Mouse (Mus musculus) thymus, adult 2 months (tissue): Measurements from ENCODE around the gene Timm9.

Experiments
- CTCF ChIP-seq: fragments of 200-500 bp; IDR thresholded peaks from 2 replicates; pipeline ENCODE4 v1.5.1; 2012; ENCODE audit warnings: mild to moderate bottlenecking, control low read depth, low read length, moderate library complexity, borderline replicate concordance; ENCODE audit not compliant: control insufficient read depth, poor library complexity, insufficient read depth; ENCODE audit errors: extremely low read depth
- POLR2A ChIP-seq: fragments of 200-500 bp; IDR thresholded peaks from 2 replicates; pipeline ENCODE4 v1.6.1; 2012; ENCODE audit warnings: mild to moderate bottlenecking, low read length, control low read depth, moderate library complexity; ENCODE audit not compliant: control insufficient read depth, poor library complexity, insufficient read depth; ENCODE audit errors: extremely low read depth

DNA sequence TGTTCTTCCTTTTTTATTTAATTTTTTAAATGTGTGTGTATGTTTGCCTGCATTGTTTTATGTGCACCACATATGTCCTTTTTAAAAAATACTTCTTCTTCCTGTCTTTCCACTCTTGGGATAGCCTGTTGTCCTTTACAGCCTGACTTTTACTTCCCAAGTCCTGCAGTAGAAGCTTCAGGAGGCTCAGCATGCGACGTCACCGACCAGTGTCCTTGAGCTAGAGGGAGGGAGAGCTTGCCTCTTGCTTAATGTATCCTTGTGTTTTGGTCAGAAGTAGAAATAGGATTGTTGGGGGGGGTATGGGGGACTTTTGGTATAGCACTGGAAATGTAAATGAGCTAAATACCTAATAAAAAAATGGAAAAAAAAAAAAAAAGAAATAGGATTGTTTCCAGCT lies 47.3 kb upstream of the Timm9 start:
- TF ChIP-seq CTCF (no peak), POLR2A (no peak)
